Mouse (Mus musculus): ENCODE data around the gene Nudcd2.

The Nudcd2 gene

DNA sequence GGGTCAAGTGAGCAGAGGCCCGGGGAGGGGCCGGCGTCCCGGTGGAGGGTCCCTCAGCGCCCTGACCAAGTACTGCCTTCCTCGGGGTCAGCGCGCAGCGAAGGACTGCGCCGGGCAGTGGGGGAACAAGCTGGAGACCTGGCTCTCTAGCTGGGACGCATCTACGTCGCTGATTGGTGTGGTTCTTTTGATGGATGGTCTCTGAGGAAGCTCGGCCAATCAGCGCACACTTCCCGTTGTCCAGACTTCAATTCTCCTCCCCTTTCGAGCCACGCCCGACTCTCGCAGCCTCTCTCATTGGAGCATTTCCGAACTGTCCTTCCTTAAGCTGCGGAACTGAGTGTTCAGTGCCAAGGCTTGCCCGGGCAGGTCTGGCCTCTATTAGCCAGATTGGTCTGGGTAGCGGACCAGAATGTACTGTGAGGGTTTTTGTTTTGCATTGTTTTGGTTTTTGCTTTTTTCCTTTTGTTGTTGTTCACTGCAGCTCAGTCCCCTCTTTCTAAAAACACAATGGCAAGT, 21.7 kb downstream of the Nudcd2 start, which contains the start of gene Ccng1:
Gene Ccng1 (minus strand): TSS at position 203 of the 519 bp plus-strand sequence.
- peak; percentile 96 for DNase-seq (ENCODE audit: low spot score)

DNA sequence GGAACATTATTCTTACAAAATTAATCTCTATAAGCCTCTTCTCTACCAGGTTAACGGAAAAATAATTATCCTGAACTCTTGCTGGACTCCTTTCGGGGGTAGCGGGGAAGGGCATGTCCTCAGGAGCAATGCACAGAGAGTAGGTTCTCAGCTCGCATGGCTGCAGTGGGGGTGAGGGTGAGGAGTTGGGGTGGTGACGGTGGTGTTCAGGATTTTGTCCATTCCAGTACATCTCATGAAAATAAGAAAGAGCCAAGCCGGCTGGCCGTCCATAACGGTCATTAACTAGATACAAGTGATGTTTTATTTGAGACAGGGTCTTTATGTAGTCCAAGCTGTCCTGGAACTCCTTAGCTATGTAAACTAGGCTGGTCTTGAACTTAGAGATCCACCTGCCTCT, 22.5 kb downstream of the Nudcd2 start:
- DNase-seq (ENCODE audit: low spot score) = no peak

DNA sequence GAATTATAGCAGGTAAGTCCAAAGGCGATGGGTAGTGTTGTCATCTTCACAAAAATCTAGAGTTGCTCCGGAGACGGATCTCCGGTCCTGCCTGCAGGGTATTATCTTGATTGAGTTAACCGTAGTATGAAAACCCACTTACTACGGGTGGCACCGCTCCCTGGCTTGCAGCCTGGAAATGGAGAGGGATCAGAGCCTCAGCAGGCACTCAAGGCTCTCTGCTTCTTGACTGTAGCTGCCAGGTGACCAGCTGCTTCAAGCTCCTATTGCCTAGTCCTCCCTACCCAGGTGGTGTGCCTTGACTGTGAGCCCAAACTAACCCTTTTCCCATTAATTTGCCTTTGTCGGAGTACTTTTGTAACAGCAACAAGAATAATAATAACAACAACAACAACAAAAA, 26.4 kb downstream of the Nudcd2 start:
- no peak for DNase-seq (ENCODE audit: low spot score)

DNA sequence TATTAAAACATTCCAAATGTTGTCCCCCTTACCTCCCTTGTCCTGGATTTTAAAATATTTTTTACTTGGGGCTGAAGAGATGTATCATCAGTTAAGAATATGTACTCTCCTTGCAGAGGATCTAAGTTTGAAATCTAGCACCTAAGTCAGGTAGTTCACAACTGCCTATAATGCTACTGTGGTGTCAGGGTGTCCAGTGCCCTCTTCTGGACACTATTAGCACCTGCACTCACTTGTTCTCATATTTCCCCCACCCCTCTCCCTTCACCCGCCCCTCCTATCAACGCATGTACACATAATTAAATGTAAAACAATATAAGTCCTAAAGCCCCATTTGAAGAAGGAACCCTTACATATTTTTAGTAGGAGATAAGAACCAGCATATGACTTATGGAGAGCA, 29.9 kb downstream of the Nudcd2 start:
- peak; percentile 33 for DNase-seq (ENCODE audit: low spot score)

DNA sequence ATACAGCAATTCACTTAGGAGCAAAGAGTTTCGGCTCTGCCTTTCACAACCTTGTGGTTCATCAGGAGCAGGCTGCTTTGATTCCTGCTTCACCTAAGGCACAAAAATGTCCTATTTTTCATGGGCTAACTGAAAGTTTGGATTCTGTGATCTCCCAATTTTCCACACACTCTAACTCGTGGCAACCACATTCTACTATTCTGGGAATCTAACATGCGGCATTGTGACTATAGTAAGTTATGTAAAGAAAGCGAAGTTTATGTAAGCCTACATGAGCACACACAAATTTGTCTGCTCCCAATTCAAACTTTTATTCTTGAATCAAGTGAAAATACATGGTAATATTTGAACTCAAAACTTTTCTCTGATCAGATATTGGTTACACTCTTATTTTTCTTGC, 31.2 kb downstream of the Nudcd2 start:
- no peak for DNase-seq (ENCODE audit: low spot score)

DNA sequence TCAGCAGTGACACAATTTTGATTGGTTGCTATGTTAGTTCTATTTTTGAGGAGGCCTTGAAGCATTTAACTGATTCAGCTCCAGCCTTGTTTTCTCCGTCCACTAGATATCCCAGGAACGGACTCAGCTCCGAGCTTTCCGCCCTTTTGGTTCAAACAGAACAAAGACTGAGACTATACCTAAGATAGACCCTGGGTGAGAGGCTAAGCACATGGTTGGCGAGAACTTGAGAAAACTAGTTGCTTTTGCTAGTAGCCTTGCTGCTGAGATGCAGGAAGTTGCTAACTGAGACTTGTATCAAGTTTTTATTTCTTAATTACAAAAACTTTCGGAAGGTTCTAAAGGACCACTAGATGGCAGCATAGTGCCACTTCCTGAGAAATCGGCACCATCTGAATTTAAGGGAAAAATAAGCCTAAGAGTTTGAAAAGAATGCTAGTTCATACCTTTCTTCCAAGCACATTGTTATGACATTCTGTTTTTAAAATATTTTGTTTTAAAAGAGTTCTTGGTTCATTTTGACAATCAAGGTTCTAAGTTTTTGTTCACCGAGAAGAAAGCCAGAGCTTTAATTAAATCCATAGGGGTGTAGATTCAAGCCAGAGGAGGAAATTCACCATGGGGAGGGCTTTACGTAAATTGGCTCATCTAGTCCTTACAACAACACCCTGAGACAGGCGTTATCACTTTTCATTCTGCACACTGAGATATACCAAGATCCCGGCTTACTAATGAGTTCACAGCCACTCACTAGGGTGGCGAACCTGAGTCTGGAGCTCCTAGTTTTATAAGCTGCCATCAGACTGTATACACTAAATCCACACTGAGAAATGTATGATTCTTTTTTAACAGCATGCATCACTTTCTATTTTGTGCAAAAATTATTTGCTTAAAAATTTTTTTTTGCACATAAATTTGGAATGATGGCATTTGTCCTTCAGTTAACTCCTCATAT, 42.1 kb downstream of the Nudcd2 start:
- peak; percentile 80 for DNase-seq (ENCODE audit: low spot score)

DNA sequence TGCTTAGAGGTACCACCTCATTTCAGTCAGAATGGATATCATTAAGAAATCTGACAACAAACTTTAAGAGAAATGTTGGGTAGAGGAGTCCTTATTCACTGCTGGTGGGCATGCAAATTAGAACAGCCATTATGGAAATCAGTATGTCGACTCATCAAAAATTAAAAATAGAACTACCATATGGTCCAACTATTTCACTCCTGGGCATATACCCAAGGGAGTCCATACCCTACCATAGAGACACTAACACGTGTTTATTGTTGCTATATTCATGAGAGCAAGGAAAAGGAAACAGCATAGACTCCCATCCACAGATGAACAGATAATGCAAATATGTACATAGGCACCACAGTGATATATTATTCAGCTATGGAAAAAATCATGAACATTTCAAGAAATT, 48.4 kb downstream of the Nudcd2 start:
- no peak for DNase-seq (ENCODE audit: low spot score)

DNA sequence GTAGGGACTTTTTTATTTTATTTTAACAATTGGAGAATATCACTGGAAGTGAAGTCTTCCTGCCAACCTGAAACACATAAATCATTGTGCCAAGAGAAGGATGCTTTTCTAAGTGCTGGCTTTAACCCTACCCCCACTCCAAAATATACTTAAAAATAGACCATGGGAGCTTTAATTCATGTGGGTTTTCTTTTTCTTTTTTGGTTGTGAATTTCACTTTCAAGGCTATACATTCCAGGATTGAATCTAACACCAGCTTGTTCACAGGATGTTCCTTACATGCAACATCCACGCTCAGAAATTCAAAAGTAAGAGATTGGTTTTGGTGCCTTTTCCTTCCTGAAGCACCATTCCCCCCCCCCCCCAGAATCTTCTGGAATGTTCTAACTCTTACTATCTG, 49.9 kb downstream of the Nudcd2 start:
- no peak for DNase-seq (ENCODE audit: low spot score)

DNA sequence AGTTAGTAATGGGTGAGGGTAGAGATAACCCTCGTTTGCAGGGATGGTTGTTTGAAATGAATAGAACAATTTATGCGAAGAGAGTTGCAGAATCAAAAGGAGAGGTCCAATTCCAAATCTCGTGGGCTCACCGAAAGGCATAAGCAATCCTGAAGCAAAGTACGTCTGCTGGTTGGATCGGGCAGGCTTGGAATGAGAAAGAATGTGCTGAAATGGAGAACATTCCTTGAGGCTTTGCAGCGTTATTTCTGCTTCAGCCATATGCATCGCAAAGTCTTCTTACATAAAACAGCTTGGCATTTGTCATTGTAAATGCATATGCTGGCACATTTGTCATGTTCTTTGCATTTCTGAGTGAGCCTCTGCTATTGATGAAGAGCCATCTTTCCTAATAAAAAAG, 50.9 kb downstream of the Nudcd2 start:
- DNase-seq (ENCODE audit: low spot score) = no peak

DNA sequence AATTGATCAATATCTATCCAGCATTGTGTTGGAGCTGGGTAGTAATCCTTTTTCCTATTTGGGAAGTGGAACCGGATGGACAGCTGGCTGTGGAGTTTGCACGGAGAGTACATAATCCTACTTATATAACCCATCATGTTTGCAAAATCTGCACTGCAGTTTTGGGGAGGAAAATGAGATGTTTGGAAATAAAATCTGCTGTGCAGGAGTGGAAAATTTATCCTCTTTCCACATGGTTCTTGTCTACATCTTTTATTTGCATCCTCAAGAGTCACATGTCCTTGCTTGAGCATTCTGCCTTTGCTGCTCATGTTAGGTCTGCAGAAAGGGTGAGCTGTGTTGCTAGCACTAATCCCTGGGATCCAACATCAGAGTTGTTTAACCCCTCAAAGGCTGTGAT, 53.4 kb downstream of the Nudcd2 start:
- DNase-seq (ENCODE audit: low spot score) = no peak
